Mouse (Mus musculus) thymus, adult 2 months (tissue): ENCODE measurements at regions not wholly inside any gene's neighbourhood (a gene's known extent, or its start where the extent isn't known, plus 50 kb on each side); places are given as distances from the start of the nearest gene placed in this dataset.

Experiments used
- CTCF ChIP-seq: fragments of 200-500 bp; IDR thresholded peaks from 2 replicates; pipeline ENCODE4 v1.5.1; 2012; ENCODE audit warnings: mild to moderate bottlenecking, control low read depth, low read length, moderate library complexity, borderline replicate concordance; ENCODE audit not compliant: control insufficient read depth, poor library complexity, insufficient read depth; ENCODE audit errors: extremely low read depth
- POLR2A ChIP-seq: fragments of 200-500 bp; IDR thresholded peaks from 2 replicates; pipeline ENCODE4 v1.6.1; 2012; ENCODE audit warnings: mild to moderate bottlenecking, low read length, control low read depth, moderate library complexity; ENCODE audit not compliant: control insufficient read depth, poor library complexity, insufficient read depth; ENCODE audit errors: extremely low read depth

- TF ChIP-seq POLR2A (no peak), CTCF (no peak)
Measured at GRCm38 (mm10) chr12:25148099-25148498, 51.2 kb upstream of the Id2 start.
